Mouse (Mus musculus) ovary, postnatal 14 days (tissue): ENCODE results near the gene Rps2.
"Not testable (repeated sequence)": the region's sequence is repeated elsewhere in the genome, so short reads cannot be mapped to it uniquely, and the experiment has no call there.

Experiments used
- DNase-seq: peaks from one replicate; pipeline ENCODE4 v3.0.0; 2022; ENCODE audit warnings: low spot score

Gene Rps2

DNA sequence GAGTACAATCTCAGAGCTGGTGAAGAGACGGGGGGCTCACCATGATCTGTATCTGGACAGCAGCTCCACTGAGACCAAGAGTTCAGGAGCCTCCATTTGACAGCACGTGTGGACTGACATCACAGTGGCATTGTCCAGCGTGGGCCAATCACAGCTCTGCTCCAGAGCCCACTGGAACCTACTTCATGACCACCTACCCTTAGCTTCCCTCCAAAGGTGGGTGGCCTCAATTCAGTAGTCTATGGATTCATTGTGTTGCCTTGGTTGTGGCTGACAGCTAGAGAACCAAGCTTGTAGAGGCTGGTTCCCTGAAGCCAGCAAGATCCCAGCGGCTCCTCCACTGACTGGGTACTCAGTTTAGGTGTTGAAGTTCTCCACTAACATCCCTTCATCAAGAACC, at the start of gene Rps2, which contains the start of gene Rnf151:
Rps2 (plus strand) TSS at position 174 of the 400 bp plus-strand sequence.
Rnf151 (minus strand) TSS at position 121 of the 400 bp plus-strand sequence.
- DNase-seq = no peak

DNA sequence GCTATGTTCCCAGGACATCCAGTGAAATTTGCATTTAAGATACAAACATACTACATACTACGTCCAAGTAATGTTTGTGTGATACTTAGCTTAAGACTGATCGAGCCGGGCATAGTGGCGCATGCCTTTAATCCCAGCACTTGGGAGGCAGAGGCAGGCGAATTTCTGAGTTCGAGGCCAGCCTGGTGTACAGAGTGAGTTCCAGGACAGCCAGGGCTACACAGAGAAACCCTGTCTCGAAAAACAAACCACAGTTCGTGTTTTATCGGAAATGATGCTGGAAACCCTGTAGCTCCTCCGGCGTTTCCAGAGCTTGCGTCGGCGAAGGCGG, 48.7 kb upstream of the Rps2 start:
- DNase-seq = not testable (repeated sequence)

DNA sequence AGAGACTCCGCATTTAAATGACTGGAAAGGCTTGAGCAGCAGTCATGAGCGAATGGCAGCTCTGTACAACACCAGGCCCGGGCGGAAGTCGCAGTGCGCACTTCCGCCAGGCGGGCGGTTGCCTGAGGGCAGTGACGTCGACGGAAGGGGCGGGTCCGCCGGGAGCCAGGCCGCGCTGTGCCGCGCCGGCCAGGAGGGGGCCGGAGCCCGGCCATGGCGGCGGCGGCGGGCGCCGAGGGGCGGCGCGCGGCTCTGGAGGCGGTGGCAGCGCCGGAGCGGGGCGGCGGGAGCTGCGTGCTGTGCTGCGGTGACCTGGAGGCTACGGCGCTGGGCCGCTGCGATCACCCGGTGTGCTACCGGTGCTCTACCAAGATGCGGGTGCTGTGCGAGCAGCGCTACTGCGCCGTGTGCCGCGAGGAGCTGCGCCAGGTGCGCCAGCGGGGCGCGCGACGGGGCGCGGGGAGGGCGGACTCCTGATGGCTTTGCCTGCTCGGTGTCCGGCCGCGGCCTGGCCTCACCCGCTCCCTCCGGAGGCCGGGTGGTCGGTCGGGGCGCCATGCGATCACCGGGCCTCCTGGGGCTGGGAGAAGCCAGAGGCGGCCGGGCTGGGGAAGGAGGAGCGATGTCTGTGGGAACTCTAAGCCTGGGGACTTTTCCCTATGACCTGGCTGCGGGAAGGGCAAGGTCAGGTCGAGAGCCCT, 48.2 kb upstream of the Rps2 start, which contains the start of gene Zfp598:
Zfp598 (plus strand) TSS at position 143 of the 701 bp plus-strand sequence.
- DNase-seq = peak; percentile 96

DNA sequence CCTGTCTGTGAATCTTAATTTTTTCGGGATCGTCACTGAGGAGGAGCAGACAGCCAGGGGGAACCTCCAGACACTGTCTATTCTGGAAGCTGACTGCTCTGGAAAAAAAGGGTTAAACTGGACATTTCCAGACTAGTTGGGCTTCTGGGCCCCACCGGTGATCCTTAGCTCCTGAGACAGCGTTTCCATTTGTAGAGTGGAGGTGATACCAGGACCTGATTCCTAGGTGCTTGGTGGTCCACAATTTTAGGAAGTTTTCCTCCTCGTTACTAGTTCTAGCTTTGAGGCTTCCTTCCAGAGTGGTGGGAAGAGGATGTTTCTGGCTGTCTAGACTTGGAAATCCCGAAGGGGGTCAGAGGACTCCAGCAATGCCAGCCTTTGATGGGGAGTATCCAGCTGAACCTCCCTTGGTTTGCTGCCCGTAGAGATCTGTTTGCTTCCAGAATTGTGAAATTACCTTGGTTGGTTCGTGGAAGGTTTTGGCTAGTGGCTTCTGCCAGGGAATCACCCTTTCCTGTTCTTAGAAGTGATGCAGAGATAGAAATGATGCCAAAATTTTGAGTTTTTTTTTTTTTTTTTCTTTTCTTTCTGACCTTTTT, 47.6 kb upstream of the Rps2 start:
- DNase-seq = no peak

DNA sequence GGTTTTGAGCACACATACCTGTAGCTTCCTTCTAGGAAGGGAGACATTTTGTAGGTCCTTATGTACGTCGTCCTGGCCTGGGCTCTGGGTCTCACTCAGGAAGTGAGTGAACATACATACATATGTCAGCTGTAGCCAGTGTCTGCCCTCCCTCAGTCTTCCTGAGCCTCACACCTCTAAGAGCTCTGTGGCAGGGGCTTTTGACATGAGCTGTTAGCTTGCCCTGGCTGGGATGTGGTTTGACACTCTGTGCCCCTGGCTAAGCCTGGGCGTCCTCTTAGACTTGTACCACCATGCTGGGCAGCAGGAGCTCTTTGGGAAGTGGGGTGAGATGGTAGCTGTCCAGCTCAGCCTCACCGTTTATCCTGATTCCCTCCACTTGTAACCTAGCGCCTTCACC, 46.6 kb upstream of the Rps2 start:
- DNase-seq = no peak

DNA sequence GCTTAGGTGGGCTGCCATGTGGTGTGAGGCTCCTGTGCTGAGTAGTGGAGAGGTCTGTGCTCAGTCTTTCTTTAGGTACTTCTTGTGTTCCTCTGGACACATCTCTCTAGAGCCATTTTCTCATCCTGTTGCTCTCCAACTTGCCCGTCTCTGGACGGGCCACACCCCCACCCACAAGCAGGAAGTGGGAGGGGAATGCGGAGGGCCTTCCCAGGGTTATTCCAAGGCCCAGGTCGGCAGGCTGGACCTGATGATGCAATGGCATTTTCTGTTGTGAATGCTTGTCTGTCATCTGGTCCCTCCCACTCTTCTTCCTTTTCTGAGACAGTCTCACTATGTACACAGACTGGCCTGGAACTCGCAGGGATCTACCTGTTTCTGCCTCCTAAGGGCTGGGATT, 45.8 kb upstream of the Rps2 start:
- DNase-seq = no peak

DNA sequence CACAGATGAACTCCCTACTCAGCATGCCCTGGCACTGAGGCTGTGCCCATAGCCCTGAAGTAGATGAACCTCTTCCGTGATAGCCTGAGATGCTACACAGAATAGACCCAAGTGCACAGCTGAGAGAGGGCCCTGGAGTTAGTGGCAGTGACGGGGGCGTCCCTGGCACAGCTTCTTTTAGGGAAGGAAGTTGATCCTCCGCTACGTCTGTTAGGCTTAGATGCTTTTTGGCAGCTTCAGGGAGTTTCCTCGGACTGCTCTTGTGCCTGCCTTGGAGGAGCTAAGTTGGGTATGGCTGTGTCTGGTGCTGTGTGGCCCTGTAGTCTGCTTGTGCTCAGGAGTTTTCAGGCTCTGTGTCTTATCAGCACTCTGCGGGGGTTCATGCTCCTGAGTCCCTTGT, 43.6 kb upstream of the Rps2 start:
- DNase-seq = no peak

DNA sequence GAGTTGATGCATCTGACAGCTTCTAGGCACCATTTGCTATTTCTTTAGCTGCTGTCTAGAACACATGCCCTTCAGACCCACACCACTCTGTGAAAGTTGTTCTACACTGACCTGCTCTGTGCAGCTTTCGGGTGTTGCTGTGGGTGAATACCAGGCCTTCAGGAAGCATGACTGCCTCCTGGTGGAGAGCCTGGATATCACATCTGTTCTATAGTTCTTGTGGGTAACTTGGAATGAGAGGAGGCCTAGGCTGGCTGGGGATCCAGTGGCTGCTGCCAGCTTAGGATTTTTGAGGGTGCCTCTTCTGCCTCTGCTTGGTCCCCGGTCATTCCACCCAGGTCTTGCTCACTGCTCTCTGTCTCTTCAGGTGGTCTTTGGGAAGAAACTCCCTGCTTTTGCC, 41.7 kb upstream of the Rps2 start:
- DNase-seq = no peak

DNA sequence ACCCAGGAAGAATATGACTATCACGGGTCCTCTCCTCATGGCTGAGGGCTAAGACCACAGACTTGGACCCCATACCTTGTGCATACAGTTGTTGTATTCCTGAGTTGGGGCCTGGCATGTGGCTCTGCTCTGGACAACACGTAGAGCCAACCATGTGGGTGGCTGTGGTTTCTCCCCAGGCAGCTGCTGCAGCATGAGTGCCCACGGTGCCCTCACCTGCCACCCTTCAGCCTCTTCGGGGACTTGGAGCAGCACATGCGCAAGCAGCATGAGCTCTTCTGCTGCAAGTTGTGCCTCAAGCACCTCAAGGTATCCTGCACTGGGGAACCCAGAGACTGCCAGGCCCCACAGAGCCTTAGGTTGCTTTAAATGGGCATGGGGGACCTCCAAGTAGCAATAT, 41.0 kb upstream of the Rps2 start:
- no peak for DNase-seq

DNA sequence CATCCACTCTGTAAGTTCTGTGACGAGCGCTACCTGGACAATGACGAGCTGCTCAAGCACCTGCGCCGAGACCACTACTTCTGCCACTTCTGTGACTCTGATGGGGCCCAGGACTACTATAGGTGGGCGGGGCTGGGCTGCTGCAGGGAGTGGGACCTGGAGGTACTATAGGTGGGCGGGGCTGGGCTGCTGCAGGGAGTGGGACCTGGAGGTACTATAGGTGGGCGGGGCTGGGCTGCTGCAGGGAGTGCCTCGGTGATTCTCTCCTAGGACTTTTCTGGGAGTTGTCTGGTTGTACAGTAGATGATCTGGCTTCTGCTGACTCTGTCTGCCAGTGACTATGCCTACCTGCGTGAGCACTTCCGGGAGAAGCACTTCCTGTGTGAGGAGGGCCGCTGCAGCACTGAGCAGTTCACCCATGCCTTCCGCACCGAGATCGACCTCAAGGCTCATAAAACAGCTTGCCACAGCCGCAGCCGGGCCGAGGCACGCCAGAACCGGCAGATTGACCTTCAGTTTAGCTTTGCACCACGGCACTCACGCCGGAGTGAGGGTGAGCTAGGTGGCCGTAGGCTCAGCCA, 40.3 kb upstream of the Rps2 start:
- DNase-seq = no peak

DNA sequence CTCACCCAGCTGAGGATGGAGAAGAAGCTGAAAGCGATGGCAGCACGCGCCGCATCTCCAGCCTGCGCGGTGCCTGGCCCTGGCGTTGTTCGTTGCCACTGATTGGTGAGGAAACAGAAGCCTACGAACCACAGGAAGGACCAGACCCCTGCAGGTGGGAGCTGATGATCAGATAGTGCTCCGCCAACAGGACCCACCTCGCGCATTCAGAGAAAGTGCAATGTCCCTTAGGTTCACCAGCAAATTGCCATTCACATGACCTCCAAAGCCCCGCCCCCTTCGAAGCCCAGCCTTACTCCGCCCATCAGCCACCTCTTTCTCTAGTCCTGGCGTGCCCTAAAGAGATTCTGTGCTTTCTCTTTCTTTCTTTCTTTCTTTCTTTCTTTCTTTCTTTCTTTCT, 31.4 kb upstream of the Rps2 start:
- no peak for DNase-seq

DNA sequence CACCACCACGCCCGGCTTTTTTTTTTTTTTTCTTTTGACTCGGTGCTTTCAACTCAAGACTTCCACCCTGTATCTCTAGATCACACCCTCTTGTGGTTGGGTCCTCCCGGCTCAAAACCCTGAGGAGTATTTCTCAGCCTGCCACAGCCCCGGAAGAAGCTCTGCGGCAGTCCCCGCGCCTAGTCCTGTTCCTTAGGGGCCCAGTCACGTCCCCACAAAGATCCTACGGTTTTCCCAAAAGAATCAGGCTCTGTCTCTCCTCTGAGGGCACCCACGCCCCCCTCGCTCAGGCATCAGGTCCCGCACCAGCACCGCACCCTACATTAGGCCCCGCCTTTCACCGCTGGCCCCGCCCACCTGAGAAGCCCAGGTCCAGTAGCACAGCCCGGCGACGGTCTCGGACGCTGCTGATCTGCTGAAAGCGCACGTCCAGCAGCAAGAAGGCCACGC, 30.7 kb upstream of the Rps2 start:
- DNase-seq = no peak

DNA sequence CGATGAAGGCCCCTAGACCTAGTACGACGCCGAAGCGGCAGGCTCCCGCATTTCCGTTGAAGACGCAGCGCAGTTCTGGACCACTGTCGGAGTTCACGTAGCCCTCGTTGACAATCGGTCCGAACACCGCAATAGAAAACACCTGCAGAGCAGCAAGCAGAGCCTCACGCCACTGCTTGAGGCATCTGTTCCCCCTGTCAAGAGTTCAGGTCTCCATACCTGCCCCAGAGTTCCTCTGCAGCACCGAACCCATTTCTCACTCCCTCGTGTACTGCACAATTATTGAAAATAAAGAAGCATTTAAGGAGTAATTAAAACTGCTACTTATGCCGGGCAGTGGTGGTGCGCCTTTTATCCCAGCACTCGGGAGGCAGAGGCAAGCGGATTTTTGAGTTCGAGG, 30.3 kb upstream of the Rps2 start:
- no peak for DNase-seq

DNA sequence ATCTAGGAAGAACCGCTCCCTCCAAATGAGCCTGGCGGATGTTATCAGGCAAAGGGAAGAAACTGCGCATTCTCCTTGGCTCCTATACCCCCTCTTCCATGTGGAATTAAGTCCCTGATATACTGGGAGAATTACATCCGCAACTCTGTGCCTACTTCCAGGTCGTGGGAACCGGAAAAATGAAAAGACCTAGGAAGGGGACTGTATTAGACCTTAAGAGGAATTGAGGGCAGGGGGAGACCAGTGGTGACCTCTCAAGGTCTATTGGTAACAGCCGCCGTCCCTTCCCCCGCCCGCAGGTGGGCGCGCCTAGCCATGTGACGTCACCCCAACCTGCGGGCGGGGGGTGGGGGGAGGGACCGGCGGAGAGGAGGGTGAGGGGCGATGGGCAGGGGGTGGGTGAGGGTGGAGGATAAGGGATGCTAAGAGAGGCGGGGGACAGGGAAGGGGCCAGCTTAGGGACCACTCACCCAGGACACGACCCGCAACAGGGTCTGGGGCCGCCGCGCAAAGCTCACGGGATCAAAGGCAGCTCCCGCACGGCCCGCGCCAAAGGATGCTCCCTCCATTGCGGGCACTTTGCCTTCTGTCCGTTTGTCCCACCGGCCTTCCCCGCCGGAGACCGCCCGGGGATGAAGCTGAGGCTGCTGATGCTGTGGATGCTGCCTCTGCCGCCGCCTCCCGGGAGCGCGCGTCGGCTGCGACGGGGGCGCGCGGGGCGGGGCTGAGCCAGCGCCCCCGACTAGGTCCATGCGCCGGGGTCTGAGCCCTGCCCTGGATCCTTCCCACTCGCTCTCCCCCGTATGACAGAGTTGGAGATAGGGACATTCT, 28.4 kb upstream of the Rps2 start, which contains the start of gene Syngr3:
Syngr3 (minus strand) TSS at position 705 of the 831 bp plus-strand sequence.
- no peak for DNase-seq

DNA sequence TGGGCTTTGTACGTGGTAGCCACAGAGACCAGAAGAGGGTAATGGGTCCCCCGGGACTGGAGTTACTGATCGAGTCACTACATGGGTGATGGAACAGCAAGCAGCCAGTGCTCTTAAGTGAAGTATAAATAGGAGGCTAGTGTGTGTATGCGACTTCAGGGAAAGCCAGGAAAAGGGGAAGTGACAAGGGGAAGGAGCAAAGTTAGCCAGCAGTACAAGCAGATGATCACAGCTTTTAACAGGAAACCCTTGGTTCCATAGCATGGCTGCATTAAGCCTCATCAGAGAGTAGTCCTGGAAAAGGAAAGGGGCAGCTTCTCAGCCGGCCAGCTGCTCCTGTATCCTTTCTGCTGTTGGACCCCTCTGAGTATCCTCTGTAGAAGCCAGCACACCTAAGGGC, 25.5 kb upstream of the Rps2 start:
- DNase-seq = no peak

DNA sequence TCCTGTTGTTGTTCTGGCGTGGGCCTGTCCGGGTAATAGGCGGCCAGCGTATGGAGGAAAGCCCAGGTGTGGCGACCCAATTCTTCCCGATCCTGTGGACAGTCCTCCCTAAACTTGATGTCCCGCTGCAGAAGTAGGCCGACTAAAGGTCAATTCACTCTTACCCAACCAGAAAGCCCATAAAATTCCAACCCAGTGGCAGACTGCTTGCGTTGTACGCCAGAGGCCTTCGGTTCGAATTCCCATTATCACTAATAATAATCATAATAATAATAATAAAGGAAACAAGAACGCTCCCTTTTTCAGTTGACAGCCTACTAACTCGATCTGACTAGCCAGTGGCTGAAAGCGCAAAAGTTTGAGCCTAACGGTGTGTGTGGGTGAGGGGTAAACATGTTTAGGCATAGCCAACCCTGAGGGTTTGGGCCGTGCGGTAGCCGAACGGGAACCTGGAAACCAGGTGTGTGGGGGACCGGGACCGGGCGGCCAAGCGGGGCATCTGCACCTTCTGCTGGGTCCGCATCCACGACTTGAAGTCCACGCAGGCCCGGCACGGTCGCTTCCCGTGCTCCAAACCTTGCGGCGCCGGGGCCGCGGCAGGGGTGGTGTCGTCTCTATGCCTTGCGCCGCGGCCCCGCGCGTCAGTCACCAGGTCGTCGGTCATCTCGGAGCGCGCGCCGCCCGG, 22.4 kb upstream of the Rps2 start:
- DNase-seq = no peak

DNA sequence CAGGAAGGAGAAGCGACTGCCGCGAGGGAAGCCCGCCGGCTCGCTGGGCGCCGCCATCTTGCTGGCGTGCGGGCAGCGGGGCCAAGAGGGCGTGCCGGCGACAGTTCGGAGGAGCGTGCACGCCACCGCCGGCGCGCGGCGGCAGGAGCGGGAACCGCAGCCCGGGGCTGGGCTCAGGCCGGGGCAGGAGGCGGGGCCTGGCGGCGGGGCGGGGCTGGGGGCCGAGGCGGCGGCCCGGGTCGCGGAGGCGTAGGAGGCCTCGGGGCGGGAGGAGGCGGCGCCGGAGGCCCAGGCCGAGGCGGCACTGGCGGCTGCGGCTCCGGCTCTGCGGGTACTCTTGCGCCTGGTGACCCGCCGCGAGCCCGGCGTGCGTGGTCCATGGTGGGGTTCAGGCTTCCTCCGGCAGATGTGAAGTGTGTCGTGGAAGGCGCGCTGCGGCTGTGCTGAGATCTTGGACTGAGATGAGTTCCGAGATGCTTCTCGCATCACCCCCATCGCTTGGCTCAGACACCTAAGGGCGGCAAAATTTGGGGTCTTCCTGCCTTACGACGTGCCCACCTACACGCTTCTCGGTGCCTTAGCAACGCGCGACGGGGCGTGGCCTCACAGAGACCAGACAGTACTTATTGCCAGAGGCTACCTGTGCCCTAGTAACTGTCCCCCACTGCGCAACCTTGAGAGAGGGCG, 21.8 kb upstream of the Rps2 start, which contains the start of the genes Gfer and Noxo1:
Gfer (minus strand) TSS at position 146 of the 687 bp plus-strand sequence.
Noxo1 (plus strand) TSS at position 224 of the 687 bp plus-strand sequence.
- DNase-seq = peak; percentile 81

DNA sequence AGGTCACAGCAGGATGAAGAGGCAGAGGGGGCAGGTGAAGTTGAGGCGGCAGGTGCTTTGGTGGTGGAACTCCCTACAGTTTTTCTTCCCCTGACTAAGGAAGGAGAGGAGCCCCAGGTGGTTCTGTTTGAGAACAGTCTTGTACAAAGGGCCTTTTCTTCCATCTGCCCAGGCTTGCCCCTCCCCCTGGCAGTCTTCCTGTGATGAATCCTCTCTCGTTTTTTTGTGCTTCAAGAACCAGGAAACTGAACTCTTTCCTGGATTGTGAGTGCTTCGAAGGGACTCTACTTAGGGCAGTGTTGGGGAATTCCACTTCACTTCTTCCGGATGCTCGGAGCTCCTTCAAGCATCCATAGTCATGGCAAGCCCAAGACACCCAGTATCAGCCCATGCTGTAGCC, 19.9 kb upstream of the Rps2 start:
- DNase-seq = no peak

DNA sequence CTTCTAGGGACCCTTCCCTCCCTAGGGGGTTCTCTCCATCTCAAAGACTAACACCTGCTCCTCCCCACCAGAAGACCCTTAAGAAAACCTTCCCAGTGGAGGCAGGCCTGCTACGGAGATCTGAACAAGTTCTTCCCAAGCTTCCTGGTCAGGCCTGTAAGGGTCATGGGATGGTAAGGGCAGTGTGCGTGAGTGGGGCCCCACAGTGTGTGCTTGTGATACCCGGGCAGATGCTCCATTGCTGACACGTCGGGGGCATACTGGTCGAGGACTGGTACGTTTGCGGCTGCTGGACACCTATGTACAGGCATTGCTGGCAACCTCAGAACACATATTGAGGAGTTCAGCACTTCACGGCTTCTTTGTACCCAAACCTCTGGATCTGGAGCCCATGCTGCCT, 19.2 kb upstream of the Rps2 start:
- DNase-seq = no peak

DNA sequence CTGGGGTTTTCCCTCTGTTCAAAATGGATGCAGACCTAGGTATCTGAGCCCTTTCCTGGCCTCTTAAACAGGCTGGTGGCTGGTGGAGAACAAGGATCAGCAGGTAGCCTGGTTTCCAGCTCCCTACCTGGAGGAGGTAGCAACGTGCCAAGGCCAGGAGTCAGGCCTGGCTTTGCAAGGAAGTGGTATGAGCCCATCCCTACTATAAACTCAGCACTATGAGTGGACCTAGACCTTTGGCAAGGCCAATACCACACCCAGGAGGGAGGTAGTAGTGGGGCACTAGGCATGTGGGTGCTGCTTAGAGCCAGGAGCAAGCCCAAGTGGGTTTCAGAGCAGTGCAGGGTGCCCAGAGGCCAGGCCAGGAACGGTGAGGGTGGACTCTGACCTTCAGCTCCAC, 18.4 kb upstream of the Rps2 start:
- DNase-seq = no peak

DNA sequence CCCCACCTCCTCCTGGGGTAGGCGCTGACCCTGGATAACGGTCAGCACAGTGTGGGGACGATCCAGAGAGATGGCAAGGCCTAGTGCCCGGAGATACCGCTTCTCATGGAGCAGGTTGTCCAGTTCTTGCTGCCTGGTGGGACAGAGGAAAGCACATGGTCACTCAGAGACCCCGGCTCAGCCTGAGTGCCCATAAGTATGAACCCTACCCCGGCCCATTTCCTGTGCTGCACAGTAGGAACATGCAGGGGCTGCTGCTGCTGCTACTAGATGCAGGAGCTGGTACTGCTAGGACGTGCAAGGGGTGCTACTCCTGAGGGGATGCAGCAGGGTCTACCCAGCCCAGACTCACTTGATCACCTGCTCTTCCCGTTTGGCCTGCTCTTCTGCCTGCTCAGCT, 16.7 kb upstream of the Rps2 start:
- no peak for DNase-seq
